In the genomic region with DNA sequence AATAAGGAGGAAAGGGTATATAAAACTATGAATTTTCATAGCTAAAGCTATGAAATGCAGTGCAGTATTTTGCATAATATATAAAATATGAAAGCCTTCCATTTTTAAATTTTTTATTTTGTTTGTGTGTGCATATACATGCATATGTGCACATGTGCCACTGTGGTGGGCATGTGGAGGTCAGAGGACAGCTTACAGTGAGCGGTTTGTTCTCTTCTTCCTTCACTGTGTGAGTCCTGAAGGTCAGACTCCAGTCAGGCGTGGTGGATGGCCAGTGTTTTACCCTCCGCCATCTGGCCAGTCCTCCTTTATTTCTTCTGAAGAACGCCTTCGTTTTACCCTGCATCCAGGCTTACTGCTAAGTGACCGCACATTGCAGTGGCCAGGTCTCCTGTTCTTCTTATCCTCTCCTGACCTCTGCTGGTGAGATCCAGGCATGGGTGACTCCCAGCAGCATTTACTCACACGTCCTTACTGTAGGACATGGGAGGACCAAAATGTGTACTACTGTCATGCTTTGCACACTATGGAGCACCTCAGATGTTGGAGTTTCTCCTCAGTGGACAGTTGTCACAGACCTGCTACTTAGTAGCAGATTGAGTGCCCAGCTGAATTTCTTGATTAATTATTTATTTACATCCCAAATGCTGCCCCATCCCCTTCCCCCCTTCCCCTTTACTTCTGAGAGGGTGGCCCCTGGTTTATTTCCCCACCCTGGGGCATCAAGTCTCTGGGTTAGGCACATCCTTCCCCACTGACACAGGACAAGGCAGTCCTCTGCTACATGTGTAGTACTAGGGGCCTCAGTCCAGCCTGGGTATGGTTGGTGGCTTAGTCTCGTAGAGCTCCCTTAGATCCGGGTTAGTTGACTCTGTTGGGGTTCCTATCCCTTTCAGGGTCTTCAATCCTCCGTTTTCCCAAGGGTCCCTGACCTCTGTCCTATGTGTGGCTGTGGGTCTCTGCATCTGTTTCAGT, we compare ENCODE assay signal across 7 mouse cellular contexts.
DNase-seq lines count a peak whose midpoint lies in the region; ATAC-seq lines count a peak whose summit lies in the region.

No protein-coding gene starts in this region.

- peak; percentile 97 for ATAC-seq in granulocyte monocyte progenitor cell, adult 5-6 weeks (replicated peaks; ENCODE audit: poor library complexity, severe bottlenecking)
- ATAC-seq in midbrain, embryonic 14.5 days (ENCODE audit: low FRiP score, low TSS enrichment): peak; percentile 83

- H3K9me3 ChIP-seq in limb, embryonic 10.5 days (replicated peaks): no peaks in the 10 kb centered on the region
- H3K9me3 ChIP-seq in midbrain, embryonic 14.5 days (ENCODE audit: control insufficient read depth, low read length): no peaks in the 10 kb centered on the region

- peaks cover 40% of the 10 kb centered on the region for H3K4me1 ChIP-seq in limb, embryonic 10.5 days
- H3K4me1 ChIP-seq in midbrain, embryonic 14.5 days (ENCODE audit: control insufficient read depth, insufficient read depth, low read length): peaks cover 9% of the 10 kb centered on the region; the same call in 1 of the 2 replicates

- 40% methylated on average over 10 of the region's 10 CpGs for WGBS in limb, embryonic 10.5 days
- 29% methylated on average over 10 of the region's 10 CpGs for WGBS in midbrain, embryonic 14.5 days

- DNase-seq in adrenal gland, postnatal 10 days: peak; percentile 84
- peak; percentile 78 for DNase-seq in embryo, embryonic 9.5 days (ENCODE audit: extremely low spot score)
- DNase-seq in kidney, adult 18-20 months: peak; percentile 83
- peak; percentile 68 for DNase-seq in limb, embryonic 10.5 days (ENCODE audit: low spot score)
- DNase-seq in midbrain, embryonic 14.5 days: peak; percentile 90
- DNase-seq in spleen, adult 18-20 months: peak; percentile 42 to 65

- H3K4me2 ChIP-seq in midbrain, embryonic 14.5 days (ENCODE audit: low read length): no peak overlapping the region

- H3K9ac ChIP-seq in midbrain, embryonic 14.5 days (replicated peaks; ENCODE audit: low read length): 0 out of 2 replicates have a peak overlapping the region, but pooled peaks have one; percentile 32

- no peak overlapping the region for H3K4me3 ChIP-seq in limb, embryonic 10.5 days
- no peak overlapping the region for H3K4me3 ChIP-seq in midbrain, embryonic 14.5 days (replicated peaks; ENCODE audit: low read depth, low read length)

- 0 out of 2 replicates have a peak overlapping the region, but pooled peaks have one; percentile 30 for H3K27ac ChIP-seq in limb, embryonic 10.5 days
- H3K27ac ChIP-seq in midbrain, embryonic 14.5 days (replicated peaks; ENCODE audit: low read depth, low read length): no peak overlapping the region

- H3K27me3 ChIP-seq in limb, embryonic 10.5 days (ENCODE audit: low read depth, poor library complexity, severe bottlenecking): no peaks in the 10 kb centered on the region
- no peaks in the 10 kb centered on the region for H3K27me3 ChIP-seq in midbrain, embryonic 14.5 days (ENCODE audit: control insufficient read depth, insufficient read depth, low read length)

- H3K36me3 ChIP-seq in limb, embryonic 10.5 days: peaks cover 26% of the 10 kb centered on the region
- H3K36me3 ChIP-seq in midbrain, embryonic 14.5 days (ENCODE audit: control insufficient read depth, insufficient read depth, low read length): peaks cover 7% of the 10 kb centered on the region
